In genomic region chr19:29064451-29065102, GRCm38 (mm10) we compare ENCODE assay signal across 8 mouse cellular contexts. TPM values are rescaled to one million over a fixed set of nuclear protein-coding genes. Genes with fewer than 3 reads are reported as not detected.
A peak's percentile ranks its signal among the peaks of the same experiment; 100 is the strongest.
DNase-seq lines count a peak whose midpoint lies in the region; ATAC-seq and TF ChIP-seq lines count a peak whose summit lies in the region.

No protein-coding gene starts in this region.

- peak; percentile 38 for DNase-seq in NIH3T3 (ENCODE audit: low read depth)
- DNase-seq in forebrain, embryonic 11.5 days (ENCODE audit: low spot score), result peak; percentile 62
- DNase-seq in heart, postnatal 36 days, result peak; percentile 64 to 68
- peak; percentile 92 to 93 (median 93) for DNase-seq in liver, embryonic 14.5 days (ENCODE audit: low read depth in 3 of 3, low spot score in 3 of 3)
- peak; percentile 55 for DNase-seq in ovary, postnatal 36 days (ENCODE audit: low spot score)
- DNase-seq in cerebellum, postnatal 4 days (ENCODE audit: low spot score in 2 of 2), result no peak
- no peak for DNase-seq in embryo, embryonic 11 days

- no peak overlapping the region for H3K27ac ChIP-seq in forebrain, embryonic 11.5 days (ENCODE audit: low read depth, low read length)
- peak overlapping the region; percentile 96 for H3K27ac ChIP-seq in liver, embryonic 14.5 days

- TF ChIP-seq CTCF in liver, embryonic 14.5 days (IDR thresholded peaks at IDR 0.05; ENCODE audit: low read depth), result 0 out of 2 replicates have a peak, but pooled peaks have one; percentile 4

- no peaks in the 10 kb centered on the region for H3K27me3 ChIP-seq in forebrain, embryonic 11.5 days (ENCODE audit: control insufficient read depth, insufficient read depth, low read length)
- H3K27me3 ChIP-seq in liver, embryonic 14.5 days (ENCODE audit: control insufficient read depth, insufficient read depth, low read length), result no peaks in the 10 kb centered on the region

- intact Hi-C loops in heart, postnatal 36 days (cut with DNase I), result loop anchor here (1.0 to 5.0 kb wide), 6 partner anchors 87 to 438 kb away; no protein-coding TSS in a partner anchor

- H3K4me1 ChIP-seq in forebrain, embryonic 11.5 days (replicated peaks; ENCODE audit: control insufficient read depth, insufficient read depth, low read length), result no peaks in the 10 kb centered on the region; the same call in 1 of the 2 replicates
- peaks cover 35 to 43% of the 10 kb centered on the region in 2 experiments for H3K4me1 ChIP-seq in liver, embryonic 14.5 days (replicated peaks; ENCODE audit: control insufficient read depth in 2 of 2, insufficient read depth in 2 of 2, low read length in 1 of 2)

- no peak overlapping the region for H3K4me3 ChIP-seq in forebrain, embryonic 11.5 days (ENCODE audit: low read depth, low read length)
- H3K4me3 ChIP-seq in liver, embryonic 14.5 days (ENCODE audit: insufficient read depth in 1 of 2, low read depth in 2 of 2, low read length in 2 of 2), result peak overlapping the region; percentile 51 to 53

- H3K36me3 ChIP-seq in forebrain, embryonic 11.5 days (ENCODE audit: control insufficient read depth, insufficient read depth, low read length), result no peaks in the 10 kb centered on the region
- H3K36me3 ChIP-seq in liver, embryonic 14.5 days (replicated peaks; ENCODE audit: control insufficient read depth, insufficient read depth, low read depth), result no peaks in the 10 kb centered on the region; the same call in 1 of the 2 replicates

- no peak overlapping the region for H3K4me2 ChIP-seq in forebrain, embryonic 11.5 days (ENCODE audit: low read depth, low read length, severe bottlenecking)
- H3K4me2 ChIP-seq in liver, embryonic 14.5 days (ENCODE audit: low read depth), result peak overlapping the region; percentile 78

- WGBS in forebrain, embryonic 11.5 days, result 68% methylated on average over 9 of the region's 9 CpGs
- 5% methylated on average over 9 of the region's 9 CpGs for WGBS in liver, embryonic 14.5 days (ENCODE audit: insufficient replicate concordance)

- no peaks in the 10 kb centered on the region for H3K9me3 ChIP-seq in forebrain, embryonic 11.5 days (ENCODE audit: control insufficient read depth, low read length)
- H3K9me3 ChIP-seq in liver, embryonic 14.5 days (ENCODE audit: control insufficient read depth, low read length), result no peaks in the 10 kb centered on the region

- no peak overlapping the region for H3K9ac ChIP-seq in forebrain, embryonic 11.5 days (ENCODE audit: low read length)
- H3K9ac ChIP-seq in liver, embryonic 14.5 days (replicated peaks), result peak overlapping the region; percentile 85

- peak; percentile 16 for ATAC-seq in CD4-positive, CD25-positive, alpha-beta regulatory T cell, adult 4 months
- ATAC-seq in forebrain, embryonic 11.5 days (replicated peaks; ENCODE audit: low FRiP score), result peak; percentile 50; the same call in 1 of the 2 replicates
- peak; percentile 91 for ATAC-seq in liver, embryonic 14.5 days (ENCODE audit: insufficient read depth)

- peak; percentile 99 for TF ChIP-seq EP300 in liver, embryonic 14.5 days (IDR thresholded peaks at IDR 0.05; ENCODE audit: low read depth)

RNA-seq across cellular contexts. Expression of gene Ak3, which starts 16.8 kb away (rescaled TPM):
- polyA plus RNA-seq in CD4-positive, CD25-positive, alpha-beta regulatory T cell, adult 4 months (2017; shearing (Covaris generic)), result 10 to 100 TPM; 15.3 to 16.8 TPM
- 83.8 and 88.7 TPM in 2 replicates for polyA plus RNA-seq in forebrain, embryonic 11.5 days (2014; fragmentation: Nextera tagmentation; extraction: Ambion mirVana)
- 100 to 1,000 TPM in 1 of 2 experiments, 10 to 100 TPM in 1; 96.1 to 123 TPM for total RNA-seq in heart, postnatal 36 days (2021)
- polyA plus RNA-seq in liver, embryonic 14.5 days (2012; rRNA removed), result 12.0 and 16.3 TPM in 2 replicates
- 41.5 and 44.0 TPM in 2 replicates for polyA plus RNA-seq in liver, embryonic 14.5 days (2014; fragmentation: Nextera tagmentation; extraction: Ambion mirVana)

RNA-seq across cellular contexts. Expression of gene Rcl1, which starts 36.6 kb away (rescaled TPM):
- 10 to 100 TPM; 22.2 to 26.9 TPM for polyA plus RNA-seq in CD4-positive, CD25-positive, alpha-beta regulatory T cell, adult 4 months (2017; shearing (Covaris generic))
- 52.2 and 54.5 TPM in 2 replicates for polyA plus RNA-seq in forebrain, embryonic 11.5 days (2014; fragmentation: Nextera tagmentation; extraction: Ambion mirVana)
- 1 to 10 TPM; 4.5 to 7.3 TPM for total RNA-seq in heart, postnatal 36 days (2021)
- polyA plus RNA-seq in liver, embryonic 14.5 days (2012; rRNA removed), result 22.3 and 31.4 TPM in 2 replicates
- polyA plus RNA-seq in liver, embryonic 14.5 days (2014; fragmentation: Nextera tagmentation; extraction: Ambion mirVana), result 52.1 and 54.8 TPM in 2 replicates

Comparison
In these comparisons a context has a peak if more than half of its experiments do, and no peak if none do; other contexts are left out.
1. ATAC-seq: peak in every context shown above with its lines; median percentile 91 in liver, embryonic 14.5 days; 50 in forebrain, embryonic 11.5 days; 16 in CD4-positive, CD25-positive, alpha-beta regulatory T cell, adult 4 months.
2. DNase-seq: peak in NIH3T3 (single experiment), forebrain, embryonic 11.5 days (single experiment), heart, postnatal 36 days (2 of 2), liver, embryonic 14.5 days (3 of 3) and ovary, postnatal 36 days (single experiment); none in cerebellum, postnatal 4 days (0 of 2) and embryo, embryonic 11 days (single experiment).